Mouse (Mus musculus): ENCODE data around the gene Myo15b. TPM values are rescaled to one million over a fixed set of nuclear protein-coding genes. Genes with fewer than 3 reads are reported as not detected.

Myo15b gene
- polyA plus RNA-seq, 2 experiments = 0.29 to 0.42 TPM

DNA sequence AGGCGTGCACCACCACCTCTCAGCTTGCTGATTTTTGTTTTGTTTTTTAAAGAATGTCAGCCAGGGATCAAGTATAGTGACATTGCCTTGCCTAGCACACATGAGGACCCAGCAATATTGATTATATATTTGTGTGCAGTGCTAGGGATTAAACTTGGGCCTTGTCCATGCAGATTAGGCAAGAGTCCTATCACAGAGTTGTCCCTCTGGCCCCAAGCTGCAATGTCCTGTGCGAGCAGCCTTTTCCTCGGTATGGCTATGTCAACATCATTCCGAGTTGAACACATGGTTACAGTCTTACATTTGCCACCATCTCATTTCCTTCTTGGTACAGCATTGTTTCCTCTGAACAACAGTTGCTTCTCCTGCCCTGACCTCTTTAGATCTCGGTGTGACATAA lies 60.9 kb downstream of the Myo15b start:
- WGBS (ENCODE audit: insufficient replicate concordance) = 81% methylated on average over 5 of the region's 5 CpGs
- Histone ChIP-seq H3K9me3 (ENCODE audit: control insufficient read depth, low read length) (no peaks in the 10 kb centered on the region), H3K27ac (no peak overlapping the region), H3K4me3 (ENCODE audit: insufficient read depth in 1 of 2, low read depth in 2 of 2, low read length in 2 of 2) (no peak overlapping the region), H3K4me2 (ENCODE audit: low read depth) (no peak overlapping the region), H3K9ac (replicated peaks) (no peak overlapping the region), H3K27me3 (ENCODE audit: control insufficient read depth, insufficient read depth, low read length) (no peaks in the 10 kb centered on the region), H3K4me1 (replicated peaks; ENCODE audit: control insufficient read depth in 2 of 2, insufficient read depth in 2 of 2, low read length in 1 of 2) (peaks cover 0 to 5% of the 10 kb centered on the region in 2 experiments; a peak in 1 of 4 replicates), H3K36me3 (replicated peaks; ENCODE audit: control insufficient read depth, insufficient read depth, low read depth) (peaks cover 10% of the 10 kb centered on the region)
- TF ChIP-seq CTCF (IDR thresholded peaks at IDR 0.05; ENCODE audit: low read depth) = no peak
- no peak for TF ChIP-seq EP300 (IDR thresholded peaks at IDR 0.05; ENCODE audit: low read depth)
- ATAC-seq (ENCODE audit: insufficient read depth) = no peak
- DNase-seq (ENCODE audit: low read depth in 3 of 3, low spot score in 3 of 3) = no peak

- H3K9ac ChIP-seq (replicated peaks) = no peak overlapping the region
- no peaks in the 10 kb centered on the region for H3K9me3 ChIP-seq (ENCODE audit: control insufficient read depth, low read length)
- H3K4me3 ChIP-seq (ENCODE audit: insufficient read depth in 1 of 2, low read depth in 2 of 2, low read length in 2 of 2) = no peak overlapping the region
- no peak overlapping the region for H3K4me2 ChIP-seq (ENCODE audit: low read depth)
- WGBS (ENCODE audit: insufficient replicate concordance) = 22% methylated on average over 6 of the region's 6 CpGs
- peak; percentile 45 to 64 (median 49) for DNase-seq (ENCODE audit: low read depth in 3 of 3, low spot score in 3 of 3)
- H3K36me3 ChIP-seq (replicated peaks; ENCODE audit: control insufficient read depth, insufficient read depth, low read depth) = peaks cover 10% of the 10 kb centered on the region
- peaks cover 0 to 5% of the 10 kb centered on the region in 2 experiments; a peak in 1 of 4 replicates for H3K4me1 ChIP-seq (replicated peaks; ENCODE audit: control insufficient read depth in 2 of 2, insufficient read depth in 2 of 2, low read length in 1 of 2)
- no peaks in the 10 kb centered on the region for H3K27me3 ChIP-seq (ENCODE audit: control insufficient read depth, insufficient read depth, low read length)
- no peak overlapping the region; the same call in 1 of the 2 replicates for H3K27ac ChIP-seq
- peak; percentile 73 for ATAC-seq (ENCODE audit: insufficient read depth)
- TF ChIP-seq EP300 (IDR thresholded peaks at IDR 0.05; ENCODE audit: low read depth) = no peak
- TF ChIP-seq CTCF (IDR thresholded peaks at IDR 0.05; ENCODE audit: low read depth) = peak; percentile 82
Measured at GRCm38 (mm10) chr11:115920110-115920818, 62.1 kb downstream of the Myo15b start.

DNA sequence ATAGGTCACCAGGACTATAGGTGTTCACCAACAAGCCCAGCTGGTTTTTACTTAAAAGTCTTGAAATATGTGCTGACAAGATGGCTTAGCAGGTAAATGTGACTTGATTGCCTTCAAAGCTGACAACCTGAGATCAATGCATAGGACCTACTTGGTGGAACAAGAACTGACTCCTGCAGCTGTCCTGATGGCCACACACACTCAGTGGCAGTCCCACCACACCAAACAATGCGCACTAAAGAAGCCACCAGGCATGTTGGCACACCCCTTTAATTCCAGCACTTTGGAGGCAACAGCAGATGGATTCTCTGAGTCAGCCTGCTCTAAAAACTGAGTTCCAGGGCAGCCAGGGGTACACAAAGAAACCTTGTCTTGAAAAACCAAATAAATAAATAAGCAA lies 63.8 kb downstream of the Myo15b start:
- Histone ChIP-seq H3K36me3 (replicated peaks; ENCODE audit: control insufficient read depth, insufficient read depth, low read depth) (peaks cover 4% of the 10 kb centered on the region), H3K4me2 (ENCODE audit: low read depth) (no peak overlapping the region), H3K9me3 (ENCODE audit: control insufficient read depth, low read length) (no peaks in the 10 kb centered on the region), H3K4me3 (ENCODE audit: insufficient read depth in 1 of 2, low read depth in 2 of 2, low read length in 2 of 2) (no peak overlapping the region), H3K9ac (replicated peaks) (no peak overlapping the region), H3K27ac (no peak overlapping the region), H3K27me3 (ENCODE audit: control insufficient read depth, insufficient read depth, low read length) (no peaks in the 10 kb centered on the region), H3K4me1 (replicated peaks; ENCODE audit: control insufficient read depth in 2 of 2, insufficient read depth in 2 of 2, low read length in 1 of 2) (no peaks in the 10 kb centered on the region; a peak in 1 of 4 replicates)
- no peak for DNase-seq (ENCODE audit: low read depth in 3 of 3, low spot score in 3 of 3)
- ATAC-seq (ENCODE audit: insufficient read depth) = no peak
- TF ChIP-seq CTCF (IDR thresholded peaks at IDR 0.05; ENCODE audit: low read depth) (no peak), EP300 (IDR thresholded peaks at IDR 0.05; ENCODE audit: low read depth) (no peak)
- WGBS (ENCODE audit: insufficient replicate concordance) = 81% methylated on average over 1 of the region's 1 CpGs

GRCm38 (mm10) chr11:115929031-115929430 lies 70.8 kb downstream of the Myo15b start:
- Histone ChIP-seq H3K4me1 (replicated peaks; ENCODE audit: control insufficient read depth in 2 of 2, insufficient read depth in 2 of 2, low read length in 1 of 2) (peaks cover 8 to 10% of the 10 kb centered on the region in 2 experiments), H3K27me3 (ENCODE audit: control insufficient read depth, insufficient read depth, low read length) (no peaks in the 10 kb centered on the region), H3K36me3 (replicated peaks; ENCODE audit: control insufficient read depth, insufficient read depth, low read depth) (no peaks in the 10 kb centered on the region; the same call in none of the 2 replicates), H3K9me3 (ENCODE audit: control insufficient read depth, low read length) (no peaks in the 10 kb centered on the region), H3K9ac (replicated peaks) (no peak overlapping the region), H3K4me3 (ENCODE audit: insufficient read depth in 1 of 2, low read depth in 2 of 2, low read length in 2 of 2) (no peak overlapping the region), H3K4me2 (ENCODE audit: low read depth) (no peak overlapping the region), H3K27ac (no peak overlapping the region)
- TF ChIP-seq EP300 (IDR thresholded peaks at IDR 0.05; ENCODE audit: low read depth) (no peak), CTCF (IDR thresholded peaks at IDR 0.05; ENCODE audit: low read depth) (no peak)
- ATAC-seq (ENCODE audit: insufficient read depth) = no peak
- WGBS (ENCODE audit: insufficient replicate concordance) = 75% methylated on average over 8 of the region's 8 CpGs
- DNase-seq (ENCODE audit: low read depth in 3 of 3, low spot score in 3 of 3) = no peak

- ATAC-seq (ENCODE audit: insufficient read depth) (no peak), DNase-seq (ENCODE audit: low read depth in 3 of 3, low spot score in 3 of 3) (no peak)
- peaks cover 16% of the 10 kb centered on the region in 2 experiments for H3K4me1 ChIP-seq (replicated peaks; ENCODE audit: control insufficient read depth in 2 of 2, insufficient read depth in 2 of 2, low read length in 1 of 2)
- H3K4me3 ChIP-seq (ENCODE audit: insufficient read depth in 1 of 2, low read depth in 2 of 2, low read length in 2 of 2) = no peak overlapping the region
- no peak overlapping the region for H3K9ac ChIP-seq (replicated peaks)
- WGBS (ENCODE audit: insufficient replicate concordance) = 61% methylated on average over 3 of the region's 3 CpGs
- no peak for TF ChIP-seq EP300 (IDR thresholded peaks at IDR 0.05; ENCODE audit: low read depth)
- no peak for TF ChIP-seq CTCF (IDR thresholded peaks at IDR 0.05; ENCODE audit: low read depth)
- no peaks in the 10 kb centered on the region for H3K27me3 ChIP-seq (ENCODE audit: control insufficient read depth, insufficient read depth, low read length)
- H3K9me3 ChIP-seq (ENCODE audit: control insufficient read depth, low read length) = no peaks in the 10 kb centered on the region
- H3K36me3 ChIP-seq (replicated peaks; ENCODE audit: control insufficient read depth, insufficient read depth, low read depth) = no peaks in the 10 kb centered on the region; the same call in none of the 2 replicates
- no peak overlapping the region for H3K27ac ChIP-seq
- H3K4me2 ChIP-seq (ENCODE audit: low read depth) = no peak overlapping the region
Measured at GRCm38 (mm10) chr11:115929818-115930217, 71.6 kb downstream of the Myo15b start.

All from liver, embryonic 14.5 days (tissue).